Mouse (Mus musculus) kidney, adult 8-10 months (tissue): ENCODE results near the gene Adm2.
A peak's percentile ranks its signal among the peaks of the same experiment; 100 is the strongest.

Source experiments
- DNase-seq, 2 experiments: peaks; one replicate each; pipeline ENCODE4 v3.0.0; 2022

The Adm2 gene

GRCm38 (mm10) chr15:89322670-89323522 lies at the start of gene Adm2:
Gene Adm2 (plus strand): TSS chr15:89322720.
- no peak for DNase-seq

DNA sequence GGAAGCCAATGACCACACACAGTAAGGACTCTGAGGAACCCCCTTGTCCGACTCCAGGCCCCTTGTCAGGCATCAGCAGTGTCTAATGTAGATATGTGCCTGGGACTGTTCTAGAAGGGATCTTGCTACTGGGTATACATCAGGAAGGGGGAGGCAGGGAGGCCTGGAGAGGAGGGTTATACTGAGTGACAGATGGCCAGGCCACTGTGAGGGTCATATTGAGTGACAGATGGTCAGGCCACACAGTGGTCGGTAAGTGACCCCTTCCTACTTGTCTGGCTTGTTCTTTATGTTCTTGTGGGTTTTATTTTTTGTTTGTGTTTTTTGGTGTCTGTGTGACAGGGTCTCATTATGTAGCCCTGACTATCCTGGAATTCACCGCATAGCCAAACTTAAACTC lies 47.0 kb upstream of the Adm2 start:
- no peak for DNase-seq

GRCm38 (mm10) chr15:89277366-89277765 lies 45.2 kb upstream of the Adm2 start:
- DNase-seq = no peak

GRCm38 (mm10) chr15:89282546-89282945 lies 40.0 kb upstream of the Adm2 start:
- no peak for DNase-seq

GRCm38 (mm10) chr15:89284094-89284493 lies 38.4 kb upstream of the Adm2 start:
- no peak for DNase-seq

- peak in 1 of 2 experiments; percentile 14 for DNase-seq
Measured at GRCm38 (mm10) chr15:89285004-89285403, 37.5 kb upstream of the Adm2 start.

GRCm38 (mm10) chr15:89285478-89285877 lies 37.0 kb upstream of the Adm2 start:
- DNase-seq = no peak

DNA sequence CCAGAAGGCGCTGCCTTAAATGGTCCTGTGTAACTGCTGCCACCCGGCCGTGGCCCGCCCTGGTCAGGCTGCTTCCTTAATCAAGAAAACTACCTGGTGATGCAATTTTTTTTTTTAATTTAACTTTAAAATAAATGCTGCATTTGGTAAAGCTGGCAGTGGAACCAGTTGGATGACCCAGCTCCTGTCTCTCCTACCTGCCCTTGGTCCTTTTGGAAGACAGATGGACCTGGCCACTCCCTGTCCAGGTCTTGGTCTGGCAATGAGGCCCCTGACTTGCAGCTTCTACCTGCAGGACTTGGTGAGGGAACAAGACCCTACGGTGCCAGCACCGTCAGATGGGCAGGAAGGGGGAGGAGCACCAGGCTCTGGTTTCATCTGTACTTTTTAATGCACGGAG lies 36.4 kb upstream of the Adm2 start:
- no peak for DNase-seq

- DNase-seq = no peak
Measured at GRCm38 (mm10) chr15:89286582-89286981, 35.9 kb upstream of the Adm2 start.

DNA sequence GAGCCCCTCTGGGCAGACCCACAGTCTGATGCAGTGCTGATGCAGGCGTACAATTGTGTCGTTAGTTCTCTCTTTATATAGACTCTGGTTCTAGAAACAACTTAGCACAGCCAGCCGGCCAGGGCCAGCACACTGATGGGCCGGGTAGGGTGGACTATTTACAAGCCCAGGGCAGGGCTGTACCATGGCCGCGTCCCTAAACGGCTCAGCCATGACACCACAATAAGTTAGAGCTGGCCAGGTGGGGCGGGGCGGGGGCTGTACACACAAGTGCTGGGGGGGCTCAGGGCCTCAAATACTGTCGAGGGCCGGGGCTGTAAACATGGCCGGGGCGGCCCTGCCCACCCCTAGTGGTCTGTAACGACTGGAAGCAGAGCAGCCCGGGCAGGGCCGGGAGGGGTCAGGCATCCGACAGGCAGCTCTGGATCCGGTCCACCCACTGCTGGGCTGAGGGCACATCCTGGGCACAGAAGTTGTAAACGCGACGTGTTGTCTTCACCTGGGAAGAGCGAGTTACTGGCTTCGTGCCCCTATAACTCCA lies 34.2 kb upstream of the Adm2 start:
- DNase-seq = no peak

GRCm38 (mm10) chr15:89289455-89289854 lies 33.1 kb upstream of the Adm2 start:
- no peak for DNase-seq

DNA sequence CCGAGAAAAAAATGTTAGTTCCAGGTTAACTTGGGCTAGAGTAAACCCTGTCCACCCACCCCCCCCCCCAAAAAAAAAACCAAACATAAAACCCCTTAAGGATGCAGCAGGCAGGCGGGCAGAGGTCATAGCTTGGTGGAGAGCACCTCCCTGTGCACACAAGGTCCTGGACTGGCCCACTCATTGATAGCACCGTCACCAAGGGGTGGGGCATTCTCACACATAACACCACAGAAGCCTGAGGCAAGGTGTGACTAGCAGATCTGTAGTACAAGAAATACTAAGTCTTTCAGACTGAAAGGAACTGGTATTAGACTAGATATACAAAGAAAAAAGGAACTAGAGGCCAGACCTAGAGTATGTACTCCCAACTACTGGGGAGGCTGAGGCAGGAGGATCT lies 31.0 kb upstream of the Adm2 start:
- DNase-seq = no peak

GRCm38 (mm10) chr15:89292795-89293194 lies 29.7 kb upstream of the Adm2 start:
- DNase-seq = no peak

DNA sequence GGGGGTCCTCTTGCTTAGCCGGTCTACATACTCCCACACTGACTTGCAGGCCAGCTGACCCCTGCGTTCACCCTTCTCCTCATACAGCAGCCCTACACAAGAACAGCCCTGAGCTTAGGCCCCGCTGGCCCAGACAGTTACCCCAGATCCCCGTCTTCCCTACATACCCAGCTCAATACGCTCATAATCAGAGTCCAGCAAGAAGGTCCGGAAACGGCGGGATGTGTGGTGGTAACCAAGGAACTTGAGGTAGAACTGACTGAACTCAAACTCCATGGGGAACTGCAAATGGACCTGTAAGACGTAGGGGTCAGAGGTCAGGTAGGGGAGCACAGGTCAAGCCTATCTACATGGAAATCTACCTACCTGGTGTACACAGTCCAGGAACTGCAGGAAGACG lies 28.7 kb upstream of the Adm2 start:
- no peak for DNase-seq

GRCm38 (mm10) chr15:89295580-89296165 lies 26.8 kb upstream of the Adm2 start:
- no peak for DNase-seq

GRCm38 (mm10) chr15:89296465-89296864 lies 26.1 kb upstream of the Adm2 start:
- DNase-seq = no peak

- no peak for DNase-seq
Measured at GRCm38 (mm10) chr15:89297695-89298094, 24.8 kb upstream of the Adm2 start.

DNA sequence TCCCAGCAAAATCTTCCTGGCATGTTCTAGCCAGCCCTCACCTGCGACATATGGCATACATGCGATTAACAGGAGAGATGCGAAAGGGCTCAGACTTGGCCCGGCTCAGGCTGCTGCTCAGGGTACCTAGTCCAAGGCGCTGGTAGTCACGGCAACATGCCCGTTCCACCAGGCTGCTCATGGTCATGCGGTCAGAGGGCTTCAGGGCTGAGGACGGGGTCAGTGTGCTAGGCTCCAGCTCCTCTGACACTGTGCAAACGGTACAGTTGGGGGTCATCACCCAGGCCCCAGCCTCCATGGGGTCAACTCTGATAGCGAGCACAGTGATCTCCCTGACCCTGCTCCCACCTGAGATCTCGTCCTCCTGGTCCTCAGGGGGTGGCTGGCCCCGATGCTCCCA lies 22.3 kb upstream of the Adm2 start:
- peak; percentile 51 to 54 for DNase-seq

DNA sequence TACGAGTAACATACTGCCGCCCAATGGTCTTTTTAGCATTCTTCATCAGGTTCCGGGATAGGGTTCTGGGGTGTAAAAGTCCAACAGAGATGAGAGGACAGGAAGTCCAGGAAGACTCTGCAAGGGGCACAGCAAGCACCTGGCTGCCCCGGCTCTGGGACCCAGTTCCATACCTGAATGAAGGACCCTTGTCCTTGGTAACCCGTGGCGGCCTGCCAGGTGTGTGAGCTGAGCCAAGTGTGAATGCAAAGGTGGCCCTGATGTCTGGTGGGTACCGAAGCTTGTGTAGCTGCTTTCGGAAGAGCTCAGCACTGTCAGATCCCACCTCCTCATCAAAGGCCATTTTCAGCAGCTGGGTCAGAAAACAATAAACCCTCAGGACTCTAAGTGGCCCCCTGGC lies 21.9 kb upstream of the Adm2 start:
- peak; percentile 19 to 23 for DNase-seq

- no peak for DNase-seq
Measured at GRCm38 (mm10) chr15:89305966-89306365, 16.6 kb upstream of the Adm2 start.

DNA sequence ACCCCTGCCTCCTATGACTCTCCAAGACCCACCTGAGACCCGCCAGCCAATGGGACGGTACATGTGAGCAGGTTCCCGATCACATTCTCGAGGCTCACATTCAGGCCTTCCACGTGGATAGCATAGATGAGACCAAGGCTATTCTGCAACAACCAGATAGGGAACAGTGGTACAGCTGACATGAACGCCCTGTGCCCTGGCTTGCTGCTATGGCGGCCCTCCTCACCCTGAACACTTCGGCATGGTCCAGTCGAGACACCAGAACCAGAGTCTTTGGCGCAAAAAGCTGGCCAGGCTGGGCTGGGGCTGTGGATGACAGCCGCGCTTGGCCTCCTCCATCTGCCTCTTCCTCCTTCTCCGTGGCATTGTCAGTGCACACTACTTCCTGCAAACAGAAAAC lies 15.1 kb upstream of the Adm2 start:
- DNase-seq = no peak

GRCm38 (mm10) chr15:89308406-89309139 lies 13.9 kb upstream of the Adm2 start:
- DNase-seq = no peak

DNA sequence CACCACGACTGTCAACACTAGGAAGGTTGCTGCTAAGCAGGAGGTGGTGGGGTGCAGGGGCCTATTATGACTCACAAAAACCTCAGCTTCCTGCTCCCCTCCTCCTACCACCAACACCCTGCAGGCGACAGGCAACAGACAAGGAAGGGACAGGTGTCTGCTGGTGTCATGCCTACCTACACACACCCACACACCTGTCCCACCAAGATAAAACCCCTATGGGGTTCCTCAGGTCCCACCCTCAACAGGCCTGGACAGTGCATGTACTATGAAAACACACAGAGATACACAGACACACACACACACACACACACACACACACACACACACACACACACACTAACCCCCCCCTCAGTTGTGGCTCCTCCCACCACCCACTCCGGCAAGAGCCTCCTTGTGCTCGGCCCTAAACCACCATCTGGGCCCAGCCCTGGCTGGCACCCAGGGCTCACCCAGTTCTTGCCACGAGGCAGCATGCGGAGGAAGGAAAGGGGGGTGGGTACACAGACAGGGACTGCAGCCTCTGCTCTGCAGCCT lies 12.5 kb upstream of the Adm2 start:
- no peak for DNase-seq
